Mouse (Mus musculus): ENCODE data around the gene Myo16. TPM values are rescaled to one million over a fixed set of nuclear protein-coding genes. Genes with fewer than 3 reads are reported as not detected.

Myo16 gene
- total and polyA plus RNA-seq, 3 experiments: not detected

- Histone ChIP-seq H3K9ac (ENCODE audit: control insufficient read depth, low read depth, low read length, poor library complexity, severe bottlenecking) (no peak overlapping the region), H3K9me3 (replicated peaks; ENCODE audit: insufficient read depth, low read length) (no peaks in the 10 kb centered on the region), H3K27ac (ENCODE audit: control insufficient read depth, low read depth, low read length) (no peak overlapping the region), H3K4me3 (ENCODE audit: control insufficient read depth in 1 of 2, insufficient read depth in 1 of 2, low read depth in 2 of 2, low read length in 2 of 2) (no peak overlapping the region), H3K4me1 (ENCODE audit: control insufficient read depth in 1 of 2, insufficient read depth in 2 of 2, low read length in 2 of 2) (no peaks in the 10 kb centered on the region), H3K27me3 (ENCODE audit: control insufficient read depth in 1 of 2, insufficient read depth in 2 of 2, low read length in 2 of 2) (no peaks in the 10 kb centered on the region), H3K79me2 (ENCODE audit: control insufficient read depth, insufficient read depth, low read length, poor library complexity) (no peaks in the 10 kb centered on the region), H3K36me3 (ENCODE audit: control insufficient read depth in 1 of 2, insufficient read depth in 2 of 2, low read length in 2 of 2) (no peaks in the 10 kb centered on the region)
- TF ChIP-seq TAL1 (IDR thresholded peaks at IDR 0.05; ENCODE audit: low read length) (no peak), HCFC1 (IDR thresholded peaks at IDR 0.05; ENCODE audit: low read depth, low read length) (no peak), MYB (IDR thresholded peaks at IDR 0.05; ENCODE audit: low read depth, low read length) (no peak), NRF1 (IDR thresholded peaks at IDR 0.05; ENCODE audit: insufficient read depth, low read depth, low read length, poor library complexity, severe bottlenecking) (no peak), ZNF384 (IDR thresholded peaks at IDR 0.05; ENCODE audit: low read depth, low read length) (no peak)
- no peak for DNase-seq (ENCODE audit: low read depth, low spot score)
Observed at GRCm38 (mm10) chr8:10307770-10308476, 154.2 kb downstream of the Myo16 start.

GRCm38 (mm10) chr8:10310470-10310869 is 156.8 kb downstream of the Myo16 start:
- TF ChIP-seq CHD2 (IDR thresholded peaks at IDR 0.05; ENCODE audit: low read length): no peak
- no peak for TF ChIP-seq JUND (IDR thresholded peaks at IDR 0.05; ENCODE audit: low read depth, low read length)
- Histone ChIP-seq H3K9ac (ENCODE audit: control insufficient read depth, low read depth, low read length, poor library complexity, severe bottlenecking) (no peak overlapping the region), H3K4me1 (ENCODE audit: control insufficient read depth in 1 of 2, insufficient read depth in 2 of 2, low read length in 2 of 2) (no peaks in the 10 kb centered on the region), H3K27ac (ENCODE audit: control insufficient read depth, low read depth, low read length) (no peak overlapping the region), H3K4me3 (ENCODE audit: control insufficient read depth in 1 of 2, insufficient read depth in 1 of 2, low read depth in 2 of 2, low read length in 2 of 2) (no peak overlapping the region), H3K9me3 (replicated peaks; ENCODE audit: insufficient read depth, low read length) (no peaks in the 10 kb centered on the region), H3K36me3 (ENCODE audit: control insufficient read depth in 1 of 2, insufficient read depth in 2 of 2, low read length in 2 of 2) (no peaks in the 10 kb centered on the region), H3K27me3 (ENCODE audit: control insufficient read depth in 1 of 2, insufficient read depth in 2 of 2, low read length in 2 of 2) (no peaks in the 10 kb centered on the region), H3K79me2 (ENCODE audit: control insufficient read depth, insufficient read depth, low read length, poor library complexity) (no peaks in the 10 kb centered on the region)
- no peak for DNase-seq (ENCODE audit: low read depth, low spot score)

- Histone ChIP-seq H3K4me1 (ENCODE audit: control insufficient read depth in 1 of 2, insufficient read depth in 2 of 2, low read length in 2 of 2) (no peaks in the 10 kb centered on the region), H3K9me3 (replicated peaks; ENCODE audit: insufficient read depth, low read length) (no peaks in the 10 kb centered on the region), H3K36me3 (ENCODE audit: control insufficient read depth in 1 of 2, insufficient read depth in 2 of 2, low read length in 2 of 2) (no peaks in the 10 kb centered on the region), H3K27ac (ENCODE audit: control insufficient read depth, low read depth, low read length) (no peak overlapping the region), H3K27me3 (ENCODE audit: control insufficient read depth in 1 of 2, insufficient read depth in 2 of 2, low read length in 2 of 2) (no peaks in the 10 kb centered on the region), H3K9ac (ENCODE audit: control insufficient read depth, low read depth, low read length, poor library complexity, severe bottlenecking) (no peak overlapping the region), H3K4me3 (ENCODE audit: control insufficient read depth in 1 of 2, insufficient read depth in 1 of 2, low read depth in 2 of 2, low read length in 2 of 2) (no peak overlapping the region), H3K79me2 (ENCODE audit: control insufficient read depth, insufficient read depth, low read length, poor library complexity) (no peaks in the 10 kb centered on the region)
- DNase-seq (ENCODE audit: low read depth, low spot score): no peak
- TF ChIP-seq USF1 (IDR thresholded peaks at IDR 0.05; ENCODE audit: low read depth, low read length): no peak
- no peak for TF ChIP-seq MAX (IDR thresholded peaks at IDR 0.05; ENCODE audit: low read length)
- TF ChIP-seq SMC3 (IDR thresholded peaks at IDR 0.05; ENCODE audit: low read depth, low read length): no peak
- TF ChIP-seq TBP (IDR thresholded peaks at IDR 0.05; ENCODE audit: low read depth, low read length): no peak
- no peak for TF ChIP-seq POLR2A (IDR thresholded peaks at IDR 0.05; ENCODE audit: control insufficient read depth in 1 of 2, insufficient read depth in 1 of 2, low read depth in 1 of 2, low read length in 2 of 2, poor library complexity in 1 of 2)
- no peak for TF ChIP-seq ZMIZ1 (IDR thresholded peaks at IDR 0.05; ENCODE audit: low read depth, low read length)
- TF ChIP-seq BHLHE40 (IDR thresholded peaks at IDR 0.05; ENCODE audit: borderline replicate concordance, low read depth, low read length): no peak
- no peak for TF ChIP-seq TCF12 (IDR thresholded peaks at IDR 0.05; ENCODE audit: low read depth, low read length)
- no peak for TF ChIP-seq ZNF384 (IDR thresholded peaks at IDR 0.05; ENCODE audit: low read depth, low read length)
- TF ChIP-seq JUND (IDR thresholded peaks at IDR 0.05; ENCODE audit: low read depth, low read length): no peak
- TF ChIP-seq NELFE (IDR thresholded peaks at IDR 0.05; ENCODE audit: low read depth, low read length): no peak
- no peak for TF ChIP-seq ELF1 (IDR thresholded peaks at IDR 0.05; ENCODE audit: low read depth, low read length)
- TF ChIP-seq GABPA (IDR thresholded peaks at IDR 0.05; ENCODE audit: low read depth, low read length): no peak
Observed at GRCm38 (mm10) chr8:10312316-10312715, 158.6 kb downstream of the Myo16 start.
